8 mouse cellular contexts compared by ENCODE assay signal in genomic region chr16:95458590-95459324, GRCm38 (mm10).
DNase-seq lines count a peak whose midpoint lies in the region; ATAC-seq and TF ChIP-seq lines count a peak whose summit lies in the region.
"Had no signal": no experiment of that assay in that cellular context is flagged by ENCODE, and none has a peak within 500 bp of the region (broad histone marks: within the 10 kb centered on the region; RNA-seq: fewer than 3 reads in every experiment).

No protein-coding gene starts in this region.

- peak overlapping the region; percentile 31; the same call in 1 of the 2 replicates for H3K27ac ChIP-seq in kidney, embryonic 16.5 days (ENCODE audit: low read length)
- H3K27ac ChIP-seq in cortical plate, adult 2 months (ENCODE audit: insufficient read depth, low read length), result peak overlapping the region; percentile 94
- H3K27ac ChIP-seq in heart, embryonic 12.5 days (ENCODE audit: poor library complexity, severe bottlenecking), result peak overlapping the region; percentile 73
- peak overlapping the region; percentile 45 for H3K27ac ChIP-seq in liver, embryonic 16.5 days (ENCODE audit: low read length)

- ATAC-seq in kidney, embryonic 16.5 days (ENCODE audit: low FRiP score, low TSS enrichment), result no peak
- no peak for ATAC-seq in heart, embryonic 12.5 days (ENCODE audit: insufficient number of reproducible peaks, low FRiP score)
- ATAC-seq in liver, embryonic 16.5 days (ENCODE audit: low read depth), result no peak

- H3K36me3 ChIP-seq in kidney, embryonic 16.5 days (ENCODE audit: insufficient read depth, low read length), result no peaks in the 10 kb centered on the region
- no peaks in the 10 kb centered on the region for H3K36me3 ChIP-seq in heart, embryonic 12.5 days
- H3K36me3 ChIP-seq in liver, embryonic 16.5 days (ENCODE audit: control insufficient read depth, insufficient read depth), result no peaks in the 10 kb centered on the region

- H3K4me3 ChIP-seq in kidney, embryonic 16.5 days (ENCODE audit: low read length), result peak overlapping the region; percentile 33
- peak overlapping the region; percentile 34 for H3K4me3 ChIP-seq in cortical plate, adult 2 months (ENCODE audit: insufficient read depth, low read length)
- H3K4me3 ChIP-seq in heart, embryonic 12.5 days, result peak overlapping the region; percentile 43
- H3K4me3 ChIP-seq in liver, embryonic 16.5 days (ENCODE audit: low read depth, low read length), result peak overlapping the region; percentile 36

- no peak for TF ChIP-seq CTCF in cortical plate, adult 2 months (IDR thresholded peaks at IDR 0.05; ENCODE audit: extremely low read depth, insufficient read depth, low read length)

- H3K4me2 ChIP-seq in kidney, embryonic 16.5 days (replicated peaks; ENCODE audit: low read depth, low read length), result no peak overlapping the region
- H3K4me2 ChIP-seq in heart, embryonic 12.5 days, result no peak overlapping the region
- H3K4me2 ChIP-seq in liver, embryonic 16.5 days (ENCODE audit: low read depth, low read length), result no peak overlapping the region

- DNase-seq in kidney, postnatal 4 days, result no peak
- DNase-seq in urinary bladder, postnatal 25 days (ENCODE audit: low spot score), result no peak
- no peak for DNase-seq in urinary bladder, adult 2 months (ENCODE audit: low spot score)
- DNase-seq: cerebellum, adult 18-20 months had no signal

- peak overlapping the region; percentile 34 for H3K9ac ChIP-seq in kidney, embryonic 16.5 days (replicated peaks; ENCODE audit: low read length)
- H3K9ac ChIP-seq in heart, embryonic 12.5 days, result peak overlapping the region; percentile 64
- peak overlapping the region; percentile 31; the same call in 1 of the 2 replicates for H3K9ac ChIP-seq in liver, embryonic 16.5 days (ENCODE audit: low read depth, low read length)

- TF ChIP-seq POLR2A in cortical plate, adult 2 months (IDR thresholded peaks at IDR 0.05; ENCODE audit: extremely low read depth, insufficient read depth, low read length), result no peak

- H3K27me3 ChIP-seq in kidney, embryonic 16.5 days (ENCODE audit: insufficient read depth, low read length), result no peaks in the 10 kb centered on the region
- H3K27me3 ChIP-seq in heart, embryonic 12.5 days (replicated peaks), result no peaks in the 10 kb centered on the region
- peaks cover 9% of the 10 kb centered on the region for H3K27me3 ChIP-seq in liver, embryonic 16.5 days (ENCODE audit: control insufficient read depth, insufficient read depth, low read depth, low read length)

- 68% methylated on average over 17 of the region's 17 CpGs for WGBS in kidney, embryonic 16.5 days
- 68% methylated on average over 17 of the region's 17 CpGs for WGBS in heart, embryonic 12.5 days
- WGBS in liver, embryonic 16.5 days (ENCODE audit: insufficient replicate concordance), result 14% methylated on average over 17 of the region's 17 CpGs

- H3K4me1 ChIP-seq in kidney, embryonic 16.5 days (ENCODE audit: insufficient read depth, low read length), result 0 out of 2 replicates have a peak, but pooled peaks cover 4% of the 10 kb centered on the region
- H3K4me1 ChIP-seq in cortical plate, adult 2 months (ENCODE audit: control insufficient read depth, insufficient read depth, low read length), result no peaks in the 10 kb centered on the region
- H3K4me1 ChIP-seq in heart, embryonic 12.5 days (replicated peaks), result peaks cover 14% of the 10 kb centered on the region
- H3K4me1 ChIP-seq in liver, embryonic 16.5 days (ENCODE audit: control insufficient read depth, low read depth, low read length), result no peaks in the 10 kb centered on the region

- no peaks in the 10 kb centered on the region for H3K9me3 ChIP-seq in kidney, embryonic 16.5 days (ENCODE audit: low read length)
- no peaks in the 10 kb centered on the region for H3K9me3 ChIP-seq in heart, embryonic 12.5 days (replicated peaks)
- no peaks in the 10 kb centered on the region for H3K9me3 ChIP-seq in liver, embryonic 16.5 days (replicated peaks; ENCODE audit: control insufficient read depth, low read length)

Comparison
In these comparisons a context has a peak if more than half of its experiments do, and no peak if none do; other contexts are left out.
1. H3K27ac ChIP-seq: peak in every context shown above with its lines; median percentile 94 in cortical plate, adult 2 months; 73 in heart, embryonic 12.5 days; 45 in liver, embryonic 16.5 days; 31 in kidney, embryonic 16.5 days.